Mouse (Mus musculus): ENCODE measurements around the gene Sdhb. TPM values are rescaled to one million over a fixed set of nuclear protein-coding genes. Genes with fewer than 3 reads are reported as not detected.

The Sdhb gene
- total and polyA plus RNA-seq, 3 experiments = 292 to 414 (median 342) TPM

DNA sequence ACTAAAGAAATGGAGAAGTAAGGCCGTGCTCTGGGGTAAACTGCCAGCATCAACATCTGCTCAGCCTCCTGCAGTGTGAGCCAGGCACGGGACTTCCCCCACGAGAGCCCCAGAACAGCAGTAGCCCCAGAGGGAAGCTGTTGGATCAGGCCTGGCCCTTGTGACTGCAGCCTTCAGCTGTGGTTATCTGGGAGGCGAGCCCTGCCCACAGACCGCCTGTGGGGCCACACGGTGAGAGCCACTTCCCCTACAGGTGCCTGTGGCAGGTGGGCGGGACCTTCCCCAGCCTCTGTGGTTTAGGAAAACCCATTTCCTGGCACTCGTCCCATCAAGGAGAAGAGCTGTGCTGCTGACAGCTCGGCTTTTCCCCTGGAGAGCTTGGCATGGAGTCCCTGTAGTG lies 22.4 kb downstream of the Sdhb start:
- Histone ChIP-seq H3K27me3 (ENCODE audit: control insufficient read depth in 1 of 2, insufficient read depth in 2 of 2, low read length in 2 of 2) (no peaks in the 10 kb centered on the region), H3K4me3 (ENCODE audit: control insufficient read depth in 1 of 2, insufficient read depth in 1 of 2, low read depth in 2 of 2, low read length in 2 of 2) (peak overlapping the region; percentile 5 to 41; a peak in 2 of 4 replicates), H3K9me3 (replicated peaks; ENCODE audit: insufficient read depth, low read length) (no peaks in the 10 kb centered on the region), H3K36me3 (ENCODE audit: control insufficient read depth in 1 of 2, insufficient read depth in 2 of 2, low read length in 2 of 2) (peaks cover 2 to 10% of the 10 kb centered on the region in 2 experiments; a peak in 3 of 4 replicates), H3K9ac (ENCODE audit: control insufficient read depth, low read depth, low read length, poor library complexity, severe bottlenecking) (peak overlapping the region; percentile 48), H3K79me2 (ENCODE audit: control insufficient read depth, insufficient read depth, low read length, poor library complexity) (peaks cover 8% of the 10 kb centered on the region), H3K27ac (ENCODE audit: control insufficient read depth, low read depth, low read length) (peak overlapping the region; percentile 84), H3K4me1 (ENCODE audit: control insufficient read depth in 1 of 2, insufficient read depth in 2 of 2, low read length in 2 of 2) (peaks cover 4 to 17% of the 10 kb centered on the region in 2 experiments)
- peak; percentile 93 for DNase-seq (ENCODE audit: low read depth, low spot score)
- peak; percentile 59; the same call in 1 of the 2 replicates for TF ChIP-seq MYC (IDR thresholded peaks at IDR 0.05; ENCODE audit: low read depth, low read length)
- TF ChIP-seq HCFC1 (IDR thresholded peaks at IDR 0.05; ENCODE audit: low read depth, low read length) = peak; percentile 53
- TF ChIP-seq EP300 (IDR thresholded peaks at IDR 0.05; ENCODE audit: low read depth in 1 of 2, low read length in 2 of 2) = peak; percentile 73 to 85
- TF ChIP-seq POLR2AphosphoS2 (IDR thresholded peaks at IDR 0.05; ENCODE audit: low read length) = no peak
- peak; percentile 37; the same call in 1 of the 2 replicates for TF ChIP-seq NRF1 (IDR thresholded peaks at IDR 0.05; ENCODE audit: insufficient read depth, low read depth, low read length, poor library complexity, severe bottlenecking)
- TF ChIP-seq ETS1 (IDR thresholded peaks at IDR 0.05; ENCODE audit: low read depth, low read length) = peak; percentile 97
- TF ChIP-seq RAD21 (IDR thresholded peaks at IDR 0.05; ENCODE audit: low read depth, low read length) = no peak
- TF ChIP-seq MXI1 (IDR thresholded peaks at IDR 0.05; ENCODE audit: low read depth, low read length) = peak; percentile 81
- TF ChIP-seq ELF1 (IDR thresholded peaks at IDR 0.05; ENCODE audit: low read depth, low read length) = 0 out of 2 replicates have a peak, but pooled peaks have one; percentile 20
- TF ChIP-seq ZMIZ1 (IDR thresholded peaks at IDR 0.05; ENCODE audit: low read depth, low read length) = no peak
- peak; percentile 85 for TF ChIP-seq SIN3A (IDR thresholded peaks at IDR 0.05; ENCODE audit: low read length)
- no peak for TF ChIP-seq NELFE (IDR thresholded peaks at IDR 0.05; ENCODE audit: low read depth, low read length)
- no peak for TF ChIP-seq ZKSCAN1 (IDR thresholded peaks at IDR 0.05; ENCODE audit: low read depth, low read length)
- TF ChIP-seq TBP (IDR thresholded peaks at IDR 0.05; ENCODE audit: low read depth, low read length) = peak; percentile 80
- TF ChIP-seq GATA1 (IDR thresholded peaks at IDR 0.05; ENCODE audit: low read depth, low read length) = 0 out of 2 replicates have a peak, but pooled peaks have one; percentile 16
- TF ChIP-seq CHD2 (IDR thresholded peaks at IDR 0.05; ENCODE audit: low read length) = no peak
- TF ChIP-seq MEF2A (IDR thresholded peaks at IDR 0.05; ENCODE audit: extremely low read depth, insufficient replicate concordance, low read depth, low read length, poor library complexity, severe bottlenecking) = no peak
- no peak for TF ChIP-seq JUND (IDR thresholded peaks at IDR 0.05; ENCODE audit: low read depth, low read length)
- TF ChIP-seq ZC3H11A (IDR thresholded peaks at IDR 0.05; ENCODE audit: low read depth, low read length) = no peak
- TF ChIP-seq UBTF (IDR thresholded peaks at IDR 0.05; ENCODE audit: borderline replicate concordance, insufficient read depth, low read depth, low read length) = no peak
- TF ChIP-seq MAZ (IDR thresholded peaks at IDR 0.05; ENCODE audit: low read depth, low read length) = no peak; the same call in 1 of the 2 replicates
- no peak for TF ChIP-seq POLR2A (IDR thresholded peaks at IDR 0.05; ENCODE audit: control insufficient read depth in 1 of 2, insufficient read depth in 1 of 2, low read depth in 1 of 2, low read length in 2 of 2, poor library complexity in 1 of 2)
- peak; percentile 99 for TF ChIP-seq BHLHE40 (IDR thresholded peaks at IDR 0.05; ENCODE audit: borderline replicate concordance, low read depth, low read length)
- no peak for TF ChIP-seq POLR2AphosphoS5 (IDR thresholded peaks at IDR 0.05; ENCODE audit: borderline replicate concordance, low read depth, low read length)
- no peak for TF ChIP-seq GABPA (IDR thresholded peaks at IDR 0.05; ENCODE audit: low read depth, low read length)
- TF ChIP-seq USF2 (IDR thresholded peaks at IDR 0.05; ENCODE audit: borderline replicate concordance in 1 of 2, insufficient read depth in 1 of 2, low read depth in 1 of 2, low read length in 2 of 2) = no peak
- TF ChIP-seq MAFK (IDR thresholded peaks at IDR 0.05; ENCODE audit: borderline replicate concordance, low read depth, low read length) = no peak; the same call in 1 of the 2 replicates
- peak; percentile 32; the same call in 1 of the 2 replicates for TF ChIP-seq MAX (IDR thresholded peaks at IDR 0.05; ENCODE audit: low read length)
- no peak for TF ChIP-seq RCOR1 (IDR thresholded peaks at IDR 0.05; ENCODE audit: low read depth, low read length)
- no peak for TF ChIP-seq SMC3 (IDR thresholded peaks at IDR 0.05; ENCODE audit: low read depth, low read length)
- peak; percentile 71 for TF ChIP-seq TAL1 (IDR thresholded peaks at IDR 0.05; ENCODE audit: low read length)
- TF ChIP-seq CHD1 (IDR thresholded peaks at IDR 0.05; ENCODE audit: low read depth, low read length) = no peak
- TF ChIP-seq ZNF384 (IDR thresholded peaks at IDR 0.05; ENCODE audit: low read depth, low read length) = no peak
- no peak for TF ChIP-seq KAT2A (conservative IDR thresholded peaks at IDR 0.05; ENCODE audit: low read depth, low read length)
- no peak; the same call in 1 of the 2 replicates for TF ChIP-seq MYB (IDR thresholded peaks at IDR 0.05; ENCODE audit: low read depth, low read length)
- TF ChIP-seq TCF12 (IDR thresholded peaks at IDR 0.05; ENCODE audit: low read depth, low read length) = peak; percentile 95
- TF ChIP-seq E2F4 (IDR thresholded peaks at IDR 0.05; ENCODE audit: borderline replicate concordance, low read depth, low read length) = no peak
